Mouse (Mus musculus) cerebellum, adult 2 months (tissue): ENCODE measurements around the gene Gm7138. TPM values are rescaled to one million over a fixed set of nuclear protein-coding genes. Genes with fewer than 3 reads are reported as not detected.
"Not testable (repeated sequence)": the region's sequence is repeated elsewhere in the genome, so short reads cannot be mapped to it uniquely, and the experiment has no call there.

Experiments used
- DNase-seq, 2 experiments: peaks; one replicate each; pipeline ENCODE4 v3.0.0; 2021
- H3K27ac ChIP-seq: fragments of 200-500 bp; 2 replicates; pipeline ENCODE4 v1.5.1; 2012; ENCODE audit warnings: low read length, control low read depth, inconsistent platforms; ENCODE audit not compliant: insufficient read depth
- H3K27me3 ChIP-seq: fragments of 200-500 bp; 2 replicates; pipeline ENCODE4 v1.6.1; 2012; ENCODE audit warnings: inconsistent platforms, mild to moderate bottlenecking, low read length, moderate library complexity; ENCODE audit not compliant: control insufficient read depth, insufficient read depth
- H3K4me1 ChIP-seq: fragments of 200-500 bp; 2 replicates; pipeline ENCODE4 v1.6.1; 2011; ENCODE audit warnings: low read length; ENCODE audit not compliant: control insufficient read depth, insufficient read depth
- H3K4me3 ChIP-seq: fragments of 200-500 bp; replicated peaks from 2 replicates; pipeline ENCODE3; 2011; ENCODE audit warnings: mild to moderate bottlenecking, low read depth, low read length, control low read depth; ENCODE audit not compliant: insufficient read depth
- CTCF ChIP-seq: fragments of 200-500 bp; IDR thresholded peaks from 2 replicates; pipeline ENCODE4 v1.5.1; 2011; ENCODE audit warnings: low read depth, mild to moderate bottlenecking, control low read depth, low read length, moderate library complexity, borderline replicate concordance; ENCODE audit not compliant: insufficient read depth
- POLR2A ChIP-seq: fragments of 200-500 bp; IDR thresholded peaks from 2 replicates; pipeline ENCODE4 v1.6.1; 2011; ENCODE audit warnings: low read length, control low read depth, borderline replicate concordance; ENCODE audit not compliant: insufficient read depth
- whole genome bisulfite sequencing: fragments of 180-500 bp; shearing (Covaris S2); methylation state at CpG from one replicate; pipeline ENCODE4 v1.1.7; 2018; 5-methylcytosine and 5-hydroxymethylcytosine counted together
- polyA plus RNA-seq: library from polyadenylated mRNA; depleted of rRNA; stranded (reverse); fragments of >200 nt; gene quantifications from 2 replicates; pipeline ENCODE4 v1.2.3, GENCODE M21; 2012

The Gm7138 gene
- polyA plus RNA-seq, 1 experiment = not detected

DNA sequence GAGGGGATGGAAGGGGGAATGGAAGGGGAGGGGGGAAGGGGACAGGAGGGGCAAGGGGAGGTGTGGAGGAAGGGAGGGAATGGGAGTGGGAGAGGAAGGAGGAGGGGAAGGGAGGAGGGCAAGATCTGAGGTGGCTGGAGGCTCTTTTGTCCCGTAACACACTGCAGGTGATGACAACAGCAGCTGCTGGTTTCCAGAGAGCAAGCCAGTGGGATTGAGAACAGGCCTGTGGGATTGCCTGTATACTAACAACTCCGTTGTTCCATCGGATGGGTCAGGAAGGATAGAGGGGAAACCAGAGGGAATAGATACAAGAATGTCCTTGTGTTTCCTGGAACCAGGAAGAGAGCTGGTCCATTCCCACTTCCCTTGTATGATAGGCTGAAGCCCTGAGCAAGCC, 20.9 kb upstream of the Gm7138 start:
- H3K4me1 ChIP-seq = no peaks in the 10 kb centered on the region
- DNase-seq = no peak
- no peaks in the 10 kb centered on the region for H3K27me3 ChIP-seq
- no peak overlapping the region for H3K27ac ChIP-seq
- H3K4me3 ChIP-seq = no peak overlapping the region
- no peak for TF ChIP-seq CTCF
- TF ChIP-seq POLR2A = no peak
- WGBS = 39% methylated on average over 3 of the region's 3 CpGs

DNA sequence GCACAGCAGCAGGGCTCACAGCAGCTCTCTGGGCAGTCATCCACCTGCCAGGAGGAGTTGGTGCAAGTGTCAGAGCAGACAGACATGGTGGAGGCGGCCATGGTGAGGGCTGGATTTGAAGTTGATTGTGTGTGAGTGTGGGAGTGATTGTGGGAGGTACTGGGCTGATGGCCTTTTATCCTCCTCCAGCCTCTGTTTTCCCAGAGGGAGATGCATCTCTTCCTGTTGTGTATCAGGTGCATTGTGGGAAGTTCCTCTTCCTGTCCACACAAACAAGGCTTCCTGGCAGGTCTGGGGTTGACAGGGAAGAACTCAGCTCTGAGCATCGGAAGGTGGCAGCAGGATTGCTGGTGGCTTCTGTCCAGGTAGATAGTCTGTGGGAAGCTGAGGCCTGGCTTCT, 18.2 kb upstream of the Gm7138 start, which contains the start of gene Gm9639:
Gene Gm9639 (minus strand): TSS at position 101 of the 400 bp plus-strand sequence.
- TF ChIP-seq CTCF = no peak
- no peak for TF ChIP-seq POLR2A
- no peak for DNase-seq
- 44% methylated on average over 2 of the region's 2 CpGs for WGBS
- Histone ChIP-seq H3K4me1 (no peaks in the 10 kb centered on the region), H3K27me3 (no peaks in the 10 kb centered on the region), H3K27ac (no peak within 1 kb of the TSS), H3K4me3 (no peak within 1 kb of the TSS)

DNA sequence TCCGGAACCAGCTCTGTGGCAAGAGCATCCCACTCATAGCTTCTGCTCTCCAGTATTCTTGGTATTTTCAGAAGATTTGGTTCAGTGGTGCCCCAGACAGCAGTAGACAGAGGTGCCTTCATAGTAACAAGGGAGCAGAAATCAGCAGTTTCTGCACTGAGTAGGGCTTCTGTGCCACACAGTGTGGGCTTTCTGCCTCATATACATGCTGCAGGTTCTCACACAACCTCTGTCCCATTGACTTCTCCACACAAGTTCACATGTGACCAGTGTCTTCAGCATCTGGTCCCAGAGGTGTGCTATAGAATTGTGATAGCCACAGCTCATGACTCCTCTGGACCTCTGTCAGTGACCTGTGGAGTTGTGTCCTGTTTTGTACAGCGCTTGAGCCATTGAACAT, 11.9 kb upstream of the Gm7138 start:
- DNase-seq = no peak
- Histone ChIP-seq H3K4me3 (no peak overlapping the region), H3K27ac (no peak overlapping the region), H3K27me3 (no peaks in the 10 kb centered on the region), H3K4me1 (no peaks in the 10 kb centered on the region)
- no peak for TF ChIP-seq CTCF
- no peak for TF ChIP-seq POLR2A
- 90% methylated on average over 2 of the region's 2 CpGs for WGBS

DNA sequence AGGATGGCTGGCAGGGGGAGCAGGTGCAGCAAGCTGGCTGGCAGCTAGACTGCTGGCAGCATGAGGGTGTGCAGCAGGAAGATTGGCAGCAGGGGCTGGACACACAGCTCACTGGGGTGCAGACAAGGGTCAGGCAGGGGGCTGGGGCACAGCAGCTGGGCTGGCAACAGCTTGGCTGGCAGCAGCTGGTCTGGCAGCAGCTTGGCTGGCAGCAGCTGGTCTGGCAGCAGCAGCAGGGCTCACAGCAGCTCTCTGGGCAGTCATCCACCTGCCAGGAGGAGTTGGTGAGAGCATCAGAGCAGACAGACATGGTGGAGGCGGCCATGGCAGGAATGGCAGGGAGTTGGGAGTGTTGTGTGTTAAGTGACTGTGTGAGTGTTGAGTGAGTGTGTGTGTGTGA, 11.1 kb upstream of the Gm7138 start, which contains the start of gene Gm7137:
Gene Gm7137 (minus strand): TSS at position 325 of the 400 bp plus-strand sequence.
- H3K27me3 ChIP-seq, H3K4me1 ChIP-seq, H3K27ac ChIP-seq, H3K4me3 ChIP-seq, DNase-seq: not testable (repeated sequence)
- WGBS = 35% methylated on average over 1 of the region's 1 CpGs

DNA sequence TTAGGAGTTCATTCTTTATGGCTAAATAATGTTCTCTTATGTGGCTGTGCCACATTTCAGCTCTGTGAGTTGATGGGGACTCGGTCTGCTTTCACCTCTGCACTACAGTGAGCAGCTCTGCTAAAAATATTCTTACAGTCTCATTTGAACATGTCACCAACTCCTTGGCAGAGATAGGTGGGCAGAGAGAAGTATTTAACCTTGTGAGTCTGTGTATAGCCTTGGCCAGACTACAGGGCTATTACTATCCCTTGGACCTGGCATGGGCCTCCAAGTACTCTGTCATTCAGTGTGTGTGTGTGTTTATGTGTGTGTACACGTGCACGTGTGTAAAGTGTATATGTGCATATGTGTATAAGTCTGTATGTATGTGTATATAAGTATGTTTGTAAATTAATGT, 6.7 kb upstream of the Gm7138 start:
- not testable (repeated sequence) for H3K4me1 ChIP-seq, DNase-seq, H3K27me3 ChIP-seq, H3K27ac ChIP-seq, H3K4me3 ChIP-seq
- WGBS = 95% methylated on average over 3 of the region's 3 CpGs

DNA sequence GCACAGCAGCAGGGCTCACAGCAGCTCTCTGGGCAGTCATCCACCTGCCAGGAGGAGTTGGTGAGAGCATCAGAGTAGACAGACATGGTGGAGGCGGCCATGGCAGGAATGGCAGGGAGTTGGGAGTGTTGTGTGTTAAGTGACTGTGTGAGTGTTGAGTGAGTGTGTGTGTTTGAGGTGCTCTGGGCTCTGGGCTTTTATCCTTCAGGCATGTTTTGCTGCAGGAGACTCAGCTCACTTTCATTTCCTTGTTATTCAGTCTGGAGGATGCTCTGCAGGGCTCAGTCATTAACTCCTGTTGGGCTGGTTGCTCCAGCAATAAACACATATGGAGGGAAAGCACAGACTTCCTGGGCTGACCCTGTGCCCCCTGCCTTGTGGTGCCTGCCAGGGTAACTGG, 5.7 kb upstream of the Gm7138 start, which contains the start of gene Gm3250:
Gene Gm3250 (minus strand): TSS at position 101 of the 400 bp plus-strand sequence.
- not testable (repeated sequence) for H3K4me3 ChIP-seq, H3K27ac ChIP-seq, DNase-seq, H3K27me3 ChIP-seq, H3K4me1 ChIP-seq
- WGBS = 43% methylated on average over 1 of the region's 1 CpGs

DNA sequence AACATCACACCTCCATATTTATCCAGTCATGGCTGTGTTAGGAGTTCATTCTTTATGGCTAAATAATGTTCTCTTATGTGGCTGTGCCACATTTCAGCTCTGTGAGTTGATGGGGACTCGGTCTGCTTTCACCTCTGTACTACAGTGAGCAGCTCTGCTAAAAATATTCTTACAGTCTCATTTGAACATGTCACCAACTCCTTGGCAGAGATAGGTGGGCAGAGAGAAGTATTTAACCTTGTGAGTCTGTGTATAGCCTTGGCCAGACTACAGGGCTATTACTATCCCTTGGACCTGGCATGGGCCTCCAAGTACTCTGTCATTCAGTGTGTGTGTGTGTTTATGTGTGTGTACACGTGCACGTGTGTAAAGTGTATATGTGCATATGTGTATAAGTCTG, 4.6 kb downstream of the Gm7138 start:
- WGBS = 77% methylated on average over 1 of the region's 3 CpGs
- H3K27me3 ChIP-seq, H3K27ac ChIP-seq, H3K4me3 ChIP-seq, DNase-seq, H3K4me1 ChIP-seq: not testable (repeated sequence)

DNA sequence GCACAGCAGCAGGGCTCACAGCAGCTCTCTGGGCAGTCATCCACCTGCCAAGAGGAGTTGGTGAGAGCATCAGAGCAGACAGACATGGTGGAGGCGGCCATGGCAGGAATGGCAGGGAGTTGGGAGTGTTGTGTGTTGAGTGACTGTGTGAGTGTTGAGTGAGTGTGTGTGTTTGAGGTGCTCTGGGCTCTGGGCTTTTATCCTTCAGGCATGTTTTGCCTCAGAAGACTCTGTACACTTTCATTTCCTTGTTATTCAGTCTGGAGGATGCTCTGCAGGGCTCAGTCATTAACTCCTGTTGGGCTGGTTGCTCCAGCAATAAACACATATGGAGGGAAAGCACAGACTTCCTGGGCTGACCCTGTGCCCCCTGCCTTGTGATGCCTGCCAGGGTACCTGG, 5.5 kb downstream of the Gm7138 start, which contains the start of gene Gm3238:
Gene Gm3238 (minus strand): TSS at position 101 of the 400 bp plus-strand sequence.
- not testable (repeated sequence) for H3K4me3 ChIP-seq, H3K4me1 ChIP-seq, DNase-seq, H3K27me3 ChIP-seq, H3K27ac ChIP-seq
- no CpG with 5 or more reads among the region's 1 CpGs for WGBS

DNA sequence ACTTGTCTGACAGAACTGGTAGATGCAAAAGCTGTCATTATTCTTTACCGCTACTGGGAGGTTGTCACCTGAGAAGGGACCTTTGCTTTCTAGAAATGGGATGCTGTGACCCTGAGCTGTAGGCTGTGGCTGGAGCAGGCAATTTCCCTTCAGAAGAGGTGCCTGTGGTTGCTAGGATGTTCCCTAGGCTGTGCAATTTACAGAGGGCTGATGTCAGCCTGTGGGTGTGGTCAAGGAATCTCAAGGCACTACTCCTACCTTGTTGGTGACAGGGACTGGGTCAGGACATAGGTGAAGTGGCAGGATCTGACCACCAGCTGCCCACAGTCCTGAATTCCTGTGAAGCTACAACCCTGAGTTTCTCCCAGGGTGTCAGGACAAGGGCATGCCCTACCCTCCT, 7.0 kb downstream of the Gm7138 start:
- WGBS = 96% methylated on average over 1 of the region's 1 CpGs
- H3K4me3 ChIP-seq = no peak overlapping the region
- TF ChIP-seq CTCF (no peak), POLR2A (no peak)

DNA sequence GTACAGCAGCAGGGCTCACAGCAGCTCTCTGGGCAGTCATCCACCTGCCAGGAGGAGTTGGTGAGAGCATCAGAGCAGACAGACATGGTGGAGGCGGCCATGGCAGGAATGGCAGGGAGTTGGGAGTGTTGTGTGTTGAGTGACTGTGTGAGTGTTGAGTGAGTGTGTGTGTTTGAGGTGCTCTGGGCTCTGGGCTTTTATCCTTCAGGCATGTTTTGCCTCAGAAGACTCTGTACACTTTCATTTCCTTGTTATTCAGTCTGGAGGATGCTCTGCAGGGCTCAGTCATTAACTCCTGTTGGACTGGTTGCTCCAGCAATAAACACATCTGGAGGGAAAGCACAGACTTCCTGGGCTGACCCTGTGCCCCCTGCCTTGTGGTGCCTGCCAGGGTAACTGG, 17.2 kb downstream of the Gm7138 start, which contains the start of gene Gm3233:
Gene Gm3233 (minus strand): TSS at position 101 of the 400 bp plus-strand sequence.
- H3K27ac ChIP-seq, H3K27me3 ChIP-seq, H3K4me1 ChIP-seq, H3K4me3 ChIP-seq, DNase-seq: not testable (repeated sequence)
- 33% methylated on average over 1 of the region's 1 CpGs for WGBS

More for the DNA sequence above, 7.0 kb downstream of the Gm7138 start:
- Histone ChIP-seq H3K27me3 (no peaks in the 10 kb centered on the region), H3K27ac (no peak overlapping the region), H3K4me1 (no peaks in the 10 kb centered on the region)
- DNase-seq = no peak
